Mouse (Mus musculus) gastrocnemius, postnatal 25 days (tissue): ENCODE data around the gene Jam3. TPM values are rescaled to one million over a fixed set of nuclear protein-coding genes. Genes with fewer than 3 reads are reported as not detected.
"Not testable (repeated sequence)": the region's sequence is repeated elsewhere in the genome, so short reads cannot be mapped to it uniquely, and the experiment has no call there.

Experiments
- DNase-seq: peaks from one replicate; pipeline ENCODE4 v3.0.0; 2022
- total RNA-seq, 2 experiments: library from RNA; stranded (reverse); gene quantifications; 1 replicate in 1 of 2; 2 replicates in 1 of 2; pipeline ENCODE4 v1.2.3; 2021

Jam3 gene
- total RNA-seq, 2 experiments from 2014 or later = 8.5 to 8.6 TPM

DNA sequence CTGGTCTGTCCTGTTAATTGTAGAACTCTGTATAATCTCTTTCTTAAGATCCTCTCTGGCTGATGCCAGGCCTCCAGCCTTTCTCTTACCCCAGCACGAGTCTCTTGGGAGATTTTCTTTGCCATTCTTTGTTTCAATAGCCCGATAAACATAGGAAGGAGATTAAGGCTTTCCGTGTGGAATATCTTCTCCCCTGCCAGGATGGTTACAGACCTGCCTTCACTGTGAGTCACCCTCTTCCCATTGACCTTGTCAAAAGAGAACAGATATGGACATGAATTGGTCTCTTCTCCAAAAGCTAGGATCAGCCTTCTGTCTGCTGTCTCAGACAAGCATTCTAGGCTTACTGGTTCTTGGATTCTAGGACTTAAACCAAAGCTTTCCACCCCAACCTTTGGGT is 15.5 kb upstream of the Jam3 start:
- no peak for DNase-seq

DNA sequence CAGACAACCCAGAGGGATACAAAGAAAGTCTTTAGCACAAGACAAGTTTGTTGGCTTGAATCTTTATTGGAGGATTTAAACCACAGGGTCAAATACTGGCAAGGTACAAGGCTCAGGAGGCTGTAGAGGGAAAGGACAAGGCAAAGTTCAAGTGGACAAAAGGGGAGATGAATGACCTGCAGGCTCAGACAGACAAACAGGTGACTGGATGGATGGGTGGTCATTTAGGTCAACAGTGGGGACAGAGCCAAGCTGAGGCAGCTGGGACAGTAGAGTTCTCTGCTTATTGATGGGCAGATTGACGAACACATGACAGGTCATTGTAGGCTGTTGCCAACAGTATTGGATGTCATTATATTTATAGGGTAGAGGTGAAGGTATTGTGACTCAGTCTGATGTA is 11.8 kb upstream of the Jam3 start:
- DNase-seq = no peak

GRCm38 (mm10) chr9:27165596-27165995 is 10.4 kb upstream of the Jam3 start:
- no peak for DNase-seq

- no peak for DNase-seq
Observed at GRCm38 (mm10) chr9:27164957-27165356, 9.7 kb upstream of the Jam3 start.

DNA sequence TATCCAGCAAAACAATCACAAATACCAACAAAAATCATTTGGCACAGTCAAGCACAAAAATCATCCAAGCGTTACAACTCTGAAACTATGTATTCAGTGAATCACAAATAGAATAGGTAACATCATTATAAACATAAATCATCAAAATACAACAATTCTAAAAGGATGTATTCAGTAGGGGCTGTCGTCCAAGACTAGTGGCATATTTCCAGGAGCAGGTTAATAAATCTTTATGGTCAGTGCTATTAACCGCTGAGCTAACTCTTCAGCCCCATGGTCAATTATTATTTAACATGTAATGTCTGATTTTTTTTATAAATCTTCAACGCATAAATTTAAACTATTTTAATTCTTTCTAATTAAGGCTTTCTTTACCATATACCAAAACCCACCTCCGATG is 8.4 kb upstream of the Jam3 start:
- not testable (repeated sequence) for DNase-seq

DNA sequence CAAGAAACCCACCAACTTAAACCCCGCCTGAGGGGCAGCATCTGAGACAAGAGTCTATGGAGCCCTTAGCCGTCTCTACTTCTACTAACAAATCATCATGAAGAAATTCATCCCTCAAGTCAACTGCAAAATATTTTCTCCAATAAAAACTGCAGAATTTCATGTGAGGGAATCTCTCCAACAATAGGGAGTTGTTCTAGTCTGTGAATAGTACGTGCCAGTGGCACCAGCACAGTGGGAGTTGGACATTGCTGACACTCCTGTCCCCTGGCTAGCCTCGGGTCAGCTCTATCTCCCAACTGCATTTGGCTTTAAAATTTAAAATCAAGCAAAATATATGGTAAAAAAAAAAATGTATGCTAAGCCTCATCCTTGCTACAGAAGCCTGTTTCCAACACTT is 1.4 kb downstream of the Jam3 start:
- DNase-seq = no peak

DNA sequence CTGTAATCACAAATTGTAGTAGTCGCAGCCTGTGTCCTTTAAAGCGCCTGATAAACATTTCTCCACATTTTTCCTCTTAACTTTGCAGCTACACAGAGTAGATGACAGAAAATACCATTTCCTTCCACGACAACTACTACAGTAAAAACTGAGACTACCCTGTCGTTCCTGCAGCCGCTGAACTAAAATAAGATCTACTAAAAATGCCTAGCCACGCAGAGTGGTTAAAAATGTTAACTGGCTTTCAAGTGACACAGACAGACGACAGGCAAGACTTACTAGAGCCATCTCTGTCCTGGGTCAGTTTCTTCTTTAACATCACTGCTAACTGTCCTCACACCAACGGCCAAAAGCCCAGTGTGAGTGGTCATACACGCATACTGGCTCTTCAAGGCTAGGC is 5.4 kb downstream of the Jam3 start:
- no peak for DNase-seq

- no peak for DNase-seq
Observed at GRCm38 (mm10) chr9:27148631-27149471, 6.4 kb downstream of the Jam3 start.

- DNase-seq = no peak
Observed at GRCm38 (mm10) chr9:27147946-27148345, 7.3 kb downstream of the Jam3 start.

GRCm38 (mm10) chr9:27146826-27147225 is 8.4 kb downstream of the Jam3 start:
- no peak for DNase-seq

DNA sequence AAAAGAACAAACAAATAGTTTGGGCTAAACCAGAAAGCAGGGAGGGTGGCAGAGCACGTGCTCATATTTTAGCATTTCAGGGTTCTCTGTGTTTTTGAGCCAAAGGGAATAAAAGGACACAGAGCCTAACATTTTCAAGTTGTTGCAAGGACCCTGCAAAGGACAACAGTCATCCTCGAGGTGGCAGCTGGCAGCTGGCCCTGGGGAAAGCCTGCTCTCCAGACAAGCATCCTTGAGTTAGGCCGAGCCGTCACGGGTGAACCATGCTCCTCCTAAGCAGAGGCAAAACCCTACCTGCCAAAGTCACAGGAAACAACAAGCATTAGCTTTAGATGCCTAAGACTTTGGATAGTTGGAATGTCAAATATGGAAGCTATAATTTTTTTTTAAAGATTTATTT is 10.2 kb downstream of the Jam3 start:
- no peak for DNase-seq

- no peak for DNase-seq
Observed at GRCm38 (mm10) chr9:27144271-27144840, 10.9 kb downstream of the Jam3 start.

DNA sequence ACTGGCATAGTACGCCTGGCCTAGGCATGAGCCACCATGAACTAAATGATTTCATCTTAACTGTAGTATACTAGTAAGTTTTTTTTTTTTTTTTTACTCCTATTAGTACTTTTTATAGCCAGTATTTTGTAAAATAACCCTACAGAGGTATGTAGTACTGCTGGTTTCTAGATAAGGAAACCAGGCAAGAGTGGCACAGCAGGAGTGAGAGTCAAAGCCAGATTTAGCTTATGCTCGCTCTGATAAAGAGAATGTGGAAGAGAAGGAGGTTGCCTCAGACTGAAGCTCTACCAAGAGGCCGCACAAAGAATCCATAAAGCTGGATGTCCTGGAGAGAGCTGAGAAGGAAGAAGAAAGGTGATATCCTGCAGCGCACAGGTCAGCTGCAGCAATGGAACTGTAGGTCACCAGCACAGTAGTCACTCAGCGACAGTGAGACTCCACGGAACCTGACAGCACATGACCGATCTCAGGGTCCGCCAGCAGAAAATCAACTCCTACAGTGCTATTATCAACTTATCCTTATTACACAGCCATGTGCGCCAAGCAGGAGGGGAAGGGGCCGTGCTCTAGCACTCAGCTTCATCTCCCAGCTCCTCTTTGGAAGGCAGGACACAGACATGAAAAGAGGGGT is 14.7 kb downstream of the Jam3 start:
- no peak for DNase-seq

DNA sequence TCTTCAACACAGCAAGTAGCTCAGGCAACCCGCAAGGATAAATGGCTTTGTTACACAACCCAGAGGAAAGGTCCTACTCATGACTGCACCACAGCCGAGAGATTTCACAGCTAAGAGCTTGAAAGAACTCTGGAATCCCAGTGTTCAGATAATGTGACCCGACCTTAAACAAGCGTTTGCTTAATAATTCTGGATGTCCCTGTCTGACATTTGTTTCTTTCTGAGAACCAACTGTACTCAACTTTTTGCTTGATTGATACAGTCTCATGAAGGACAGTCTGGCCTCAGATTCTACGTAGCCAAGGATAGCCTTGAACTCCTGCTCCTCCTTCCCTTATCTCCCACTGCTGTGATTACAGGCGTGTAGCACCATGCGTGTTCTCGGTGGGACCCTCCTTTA is 18.6 kb downstream of the Jam3 start:
- no peak for DNase-seq

- DNase-seq = no peak
Observed at GRCm38 (mm10) chr9:27135372-27135771, 19.8 kb downstream of the Jam3 start.

GRCm38 (mm10) chr9:27134410-27134809 is 20.8 kb downstream of the Jam3 start:
- DNase-seq = no peak

DNA sequence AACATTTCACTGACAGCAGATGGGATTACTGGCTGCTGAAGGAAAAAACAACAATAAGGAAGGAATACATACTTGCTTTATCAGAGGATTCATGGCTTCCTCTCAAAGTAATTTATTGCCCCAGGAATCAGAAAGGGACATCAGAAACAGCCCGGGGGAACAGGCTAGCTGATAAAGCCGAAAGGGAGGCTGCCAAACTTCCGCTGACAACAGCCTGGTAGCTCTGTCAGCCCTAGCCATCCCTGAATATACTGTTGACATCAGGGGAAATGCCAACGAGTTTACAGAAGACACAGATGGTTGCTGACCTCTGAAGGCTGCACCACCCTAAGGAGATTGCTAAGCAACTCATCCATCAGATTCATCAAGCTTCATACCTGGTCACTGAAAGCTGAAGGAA is 26.6 kb downstream of the Jam3 start:
- no peak for DNase-seq

DNA sequence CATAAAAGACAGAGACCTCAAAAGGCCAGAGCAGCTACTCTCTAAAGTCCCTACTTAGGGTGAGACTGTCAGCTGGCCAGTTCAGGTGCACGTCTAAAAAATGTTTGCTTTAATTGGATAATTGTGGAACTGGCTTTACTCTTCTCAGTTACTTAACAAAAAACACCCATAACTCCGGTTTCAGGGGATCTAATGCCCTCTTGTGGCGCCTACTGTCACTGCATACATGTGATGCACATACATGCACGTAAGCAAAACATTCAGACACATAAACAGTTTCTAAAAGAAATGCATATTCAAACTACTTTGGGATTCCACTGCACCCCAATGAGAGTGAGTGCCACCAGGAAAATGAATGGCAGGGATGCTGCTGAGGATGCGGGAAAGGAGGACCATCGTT is 28.7 kb downstream of the Jam3 start:
- DNase-seq = no peak

DNA sequence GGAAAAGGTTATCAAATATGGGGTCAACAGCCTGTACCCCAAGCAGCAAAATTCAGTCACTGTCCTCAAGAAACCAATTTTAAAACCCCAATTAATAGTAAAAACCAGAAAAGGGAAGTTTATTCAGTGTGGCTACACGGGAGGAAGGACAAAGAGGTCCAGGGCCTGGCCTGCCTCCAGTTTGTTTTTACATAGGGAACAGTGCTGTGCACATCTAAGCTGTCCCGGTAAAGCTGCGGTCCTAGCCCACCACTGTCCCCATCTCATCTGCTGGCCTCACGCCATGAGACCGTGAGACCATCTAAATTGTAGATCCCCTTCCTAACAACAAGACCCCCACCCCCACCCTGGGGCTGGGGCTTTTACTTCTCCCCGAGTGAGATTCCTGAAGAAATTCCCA is 29.8 kb downstream of the Jam3 start:
- DNase-seq = no peak

DNA sequence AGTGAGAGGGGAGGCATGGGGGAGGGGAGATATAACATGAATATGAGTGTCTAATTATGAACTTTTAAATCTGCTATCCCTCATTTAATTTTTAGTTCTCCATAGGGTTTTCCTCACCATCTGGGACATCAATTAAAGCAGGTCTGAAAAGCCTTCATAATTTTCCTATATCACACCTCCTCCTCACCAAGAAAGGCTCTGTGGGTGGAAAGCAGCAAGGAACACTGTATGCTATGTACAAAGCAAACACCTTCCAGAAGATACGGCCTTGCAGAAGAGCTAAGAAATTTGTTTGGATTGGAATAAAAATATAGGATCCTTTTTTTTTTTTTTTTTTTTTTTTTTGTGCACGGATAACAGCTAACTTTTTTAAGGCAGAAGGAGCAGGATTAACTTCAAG is 31.3 kb downstream of the Jam3 start:
- no peak for DNase-seq

DNA sequence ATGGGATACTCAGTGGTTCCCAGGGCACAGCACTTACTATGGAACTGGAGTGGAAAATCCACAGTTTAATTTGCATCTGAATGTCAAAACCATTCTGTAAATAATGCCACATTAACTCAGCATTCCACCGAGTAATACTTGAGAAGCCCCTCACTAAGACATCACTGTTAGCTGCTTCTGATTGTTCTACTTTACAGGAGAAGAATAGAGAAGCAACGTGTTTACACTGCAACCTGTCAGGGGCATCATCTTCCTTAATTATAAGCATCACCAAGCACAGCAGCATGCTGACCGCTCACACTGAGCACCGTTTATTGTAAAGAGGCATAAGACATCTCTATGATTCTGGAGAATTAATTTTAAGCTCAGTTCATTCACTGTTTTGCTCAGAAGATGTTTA is 32.3 kb downstream of the Jam3 start:
- no peak for DNase-seq

- no peak for DNase-seq
Observed at GRCm38 (mm10) chr9:27122076-27122475, 33.1 kb downstream of the Jam3 start.

DNA sequence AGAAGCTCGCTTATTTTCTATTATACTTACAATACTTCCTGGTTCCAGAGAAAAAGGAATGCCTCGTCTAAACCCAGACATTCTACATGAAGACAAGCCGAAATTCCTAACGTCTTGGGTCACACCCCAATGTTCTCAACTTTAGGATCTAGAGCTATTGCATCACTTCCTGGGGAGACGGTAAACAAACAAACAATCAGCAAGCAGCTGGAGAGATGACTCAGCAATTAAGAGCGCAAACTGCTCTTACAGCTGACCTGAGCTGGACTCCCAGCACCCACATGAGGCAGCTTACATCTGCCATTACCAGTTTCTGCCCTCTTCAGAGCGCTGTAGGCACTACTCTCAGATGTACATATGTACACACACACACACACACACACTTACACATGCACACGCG is 34.0 kb downstream of the Jam3 start:
- no peak for DNase-seq

DNA sequence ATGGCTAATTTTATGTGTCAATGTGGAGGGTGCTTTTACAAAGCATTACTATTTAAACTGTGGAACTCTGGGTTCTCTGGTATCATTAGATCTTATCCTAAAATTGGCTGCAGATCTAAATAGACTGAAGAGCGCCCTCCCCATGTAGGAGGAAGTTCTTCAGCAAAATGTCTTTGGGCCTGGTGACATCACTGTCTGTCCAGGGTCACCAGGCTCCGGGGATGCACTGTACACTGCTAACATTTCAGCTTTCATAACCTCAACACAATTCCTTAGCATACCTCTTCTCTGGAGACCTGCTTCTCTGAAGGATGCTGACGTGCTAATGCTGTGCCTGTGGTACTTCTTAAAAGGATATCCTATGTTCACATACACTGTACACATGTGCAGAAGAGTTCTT is 43.5 kb downstream of the Jam3 start:
- DNase-seq = no peak
